Mouse (Mus musculus) urinary bladder, postnatal 10 days (tissue): ENCODE results near the gene Kdm2b.

Experiments used
- DNase-seq: peaks from one replicate; pipeline ENCODE4 v3.0.0; 2022; ENCODE audit warnings: low spot score

Gene Kdm2b

GRCm38 (mm10) chr5:122989551-122990330, at the start of gene Kdm2b:
Gene Kdm2b, minus strand, starts transcription at chr5:122989823.
- DNase-seq = no peak

DNA sequence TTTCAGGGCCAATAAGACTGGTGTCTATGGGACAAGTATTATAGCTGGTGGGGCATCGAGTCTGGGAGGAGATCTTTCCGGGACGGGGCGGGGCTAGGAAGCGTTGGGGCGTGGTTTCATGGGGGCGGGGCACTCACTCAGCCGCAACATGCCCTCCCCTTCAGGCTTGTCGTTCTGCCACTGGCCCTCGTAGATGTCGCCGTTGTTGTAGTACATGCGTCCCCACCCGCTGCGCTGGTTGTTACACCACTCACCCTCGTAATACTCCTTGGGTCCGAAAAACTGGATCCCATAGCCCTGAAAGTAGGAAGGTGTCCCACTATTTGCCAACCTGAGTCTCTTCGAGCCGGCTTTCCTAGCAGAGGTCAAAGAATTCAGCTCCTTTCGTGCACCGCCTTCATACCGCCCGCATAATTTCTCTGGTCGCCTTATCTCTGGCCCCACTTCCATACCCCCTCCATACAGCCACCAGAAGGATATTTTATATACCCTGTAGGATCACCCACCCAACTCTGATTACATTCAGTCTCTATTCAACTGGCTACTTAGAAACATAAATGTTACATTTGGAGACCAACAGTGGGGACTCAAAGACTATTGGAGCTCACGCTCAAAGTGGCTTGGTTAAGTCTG, 49.6 kb upstream of the Kdm2b start:
- no peak for DNase-seq

DNA sequence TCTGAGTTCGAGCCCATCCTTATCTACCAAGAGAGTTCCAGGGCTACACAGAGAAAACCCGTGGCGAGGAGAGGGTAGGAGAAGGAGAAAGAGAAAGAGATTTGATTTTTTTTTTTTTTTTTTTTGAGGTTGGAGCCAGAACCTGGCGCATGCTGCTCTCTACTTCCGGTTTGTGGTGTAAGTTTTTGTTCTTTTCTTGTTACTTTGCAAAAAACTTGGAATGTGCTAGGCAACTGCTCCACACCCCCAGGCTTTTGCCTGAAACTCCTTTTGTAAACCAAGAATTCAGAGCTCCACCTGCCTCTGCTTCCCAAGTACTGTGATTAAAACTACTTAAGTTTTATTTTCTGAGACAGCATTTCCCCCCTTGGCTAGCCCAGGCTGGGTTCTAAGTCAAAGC, 48.5 kb upstream of the Kdm2b start:
- no peak for DNase-seq

DNA sequence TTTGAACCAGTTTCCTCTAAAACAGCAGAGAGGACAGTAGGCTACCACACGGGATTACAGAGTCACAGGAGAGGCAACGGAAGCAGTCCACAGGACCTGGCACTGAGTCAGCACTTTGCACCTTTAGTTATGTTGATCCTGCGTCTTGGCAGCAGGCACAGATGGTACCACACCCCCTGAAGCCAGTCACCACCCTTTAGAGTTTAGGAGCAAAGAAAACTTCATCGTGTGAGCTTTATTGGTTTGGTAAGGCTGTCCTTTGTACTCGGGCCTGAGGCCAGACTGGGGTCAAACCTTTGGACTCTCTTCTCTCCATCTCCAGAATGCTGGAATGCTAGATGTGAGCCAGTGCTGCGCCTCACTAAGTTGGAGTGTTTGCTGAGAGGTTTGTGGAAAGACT, 45.9 kb upstream of the Kdm2b start:
- no peak for DNase-seq

- DNase-seq = no peak
Observed at GRCm38 (mm10) chr5:123035089-123035488, 45.5 kb upstream of the Kdm2b start.

- DNase-seq = no peak
Observed at GRCm38 (mm10) chr5:123033646-123034160, 44.1 kb upstream of the Kdm2b start.

DNA sequence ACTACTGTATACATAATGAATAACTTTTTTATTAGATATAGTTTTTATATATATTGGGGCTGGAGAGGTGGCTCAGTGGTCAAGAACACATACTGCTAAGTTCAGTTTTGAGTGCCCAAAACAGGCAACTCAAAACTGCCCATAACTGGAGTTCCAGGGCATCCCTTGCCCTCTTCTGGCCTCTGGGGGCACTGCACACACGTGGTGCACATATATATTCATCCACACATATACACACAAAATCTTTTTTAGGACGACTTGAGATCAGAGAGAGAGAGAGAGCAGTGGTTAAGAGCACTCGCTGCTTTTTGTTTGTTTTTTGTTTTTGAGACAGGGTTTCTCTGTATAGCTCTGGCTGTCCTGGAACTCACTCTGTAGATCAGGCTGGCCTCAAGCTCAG, 41.7 kb upstream of the Kdm2b start:
- no peak for DNase-seq

GRCm38 (mm10) chr5:123029729-123030128, 40.1 kb upstream of the Kdm2b start:
- DNase-seq = no peak

GRCm38 (mm10) chr5:123027436-123027835, 37.8 kb upstream of the Kdm2b start:
- no peak for DNase-seq

DNA sequence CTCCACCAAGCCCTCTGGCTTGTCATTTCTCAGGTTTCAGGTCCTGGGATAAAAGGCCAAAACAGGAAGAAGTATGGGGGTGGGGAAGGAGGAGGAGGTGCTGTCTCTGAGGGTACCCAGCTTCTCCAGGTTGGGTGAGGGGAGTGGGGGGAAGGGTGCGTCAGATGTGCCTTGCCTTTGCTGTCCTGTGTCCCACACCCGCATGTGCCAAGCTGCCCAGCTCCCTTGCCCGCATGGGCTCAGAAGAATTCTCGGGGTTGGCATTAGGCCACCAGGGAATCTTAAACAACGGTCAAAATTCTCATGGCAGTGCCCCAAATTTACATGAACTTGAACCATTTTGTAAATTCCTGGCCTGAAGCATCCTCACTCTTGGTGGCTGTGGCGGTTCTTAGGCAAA, 36.8 kb upstream of the Kdm2b start:
- DNase-seq = no peak

- no peak for DNase-seq
Observed at GRCm38 (mm10) chr5:123024965-123025573, 35.4 kb upstream of the Kdm2b start.

DNA sequence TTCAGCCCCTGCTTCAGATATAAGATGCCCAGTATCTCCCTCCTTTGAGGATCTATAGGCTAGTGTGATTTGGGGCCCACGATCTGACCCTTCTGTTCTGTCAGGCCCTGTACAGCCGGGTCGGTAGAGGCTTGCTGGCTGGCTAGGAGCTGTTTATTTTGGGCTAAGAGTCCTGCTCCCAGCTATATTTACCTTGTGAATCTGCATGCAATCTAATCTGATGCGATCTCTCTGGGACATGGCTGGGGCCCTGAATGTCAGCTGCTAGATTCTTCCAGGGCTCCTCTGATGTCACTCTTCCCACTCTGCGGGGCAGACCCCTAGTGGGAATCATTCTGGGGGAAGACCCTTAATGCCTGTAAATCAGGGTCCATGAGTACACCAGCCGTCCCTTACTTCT, 34.7 kb upstream of the Kdm2b start:
- no peak for DNase-seq

DNA sequence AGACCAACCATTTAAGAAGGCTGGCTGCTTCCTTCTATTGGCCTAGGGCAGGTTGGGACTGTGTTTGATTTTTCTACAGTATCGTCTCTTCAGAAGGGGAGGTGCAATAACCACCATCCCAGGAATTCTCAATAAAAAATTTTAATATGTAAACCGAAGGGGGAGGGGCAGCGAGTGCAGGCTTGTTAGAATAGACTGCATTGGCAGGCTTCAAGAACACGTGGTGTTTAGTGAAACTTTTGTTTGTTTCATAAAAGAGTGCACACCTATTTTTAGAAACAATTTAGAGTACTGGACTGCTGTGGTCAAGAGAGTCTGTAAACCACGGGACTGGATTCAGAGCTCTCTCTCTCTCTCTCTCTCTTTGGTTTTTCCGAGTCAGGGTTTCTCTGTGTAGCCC, 33.4 kb upstream of the Kdm2b start:
- no peak for DNase-seq

DNA sequence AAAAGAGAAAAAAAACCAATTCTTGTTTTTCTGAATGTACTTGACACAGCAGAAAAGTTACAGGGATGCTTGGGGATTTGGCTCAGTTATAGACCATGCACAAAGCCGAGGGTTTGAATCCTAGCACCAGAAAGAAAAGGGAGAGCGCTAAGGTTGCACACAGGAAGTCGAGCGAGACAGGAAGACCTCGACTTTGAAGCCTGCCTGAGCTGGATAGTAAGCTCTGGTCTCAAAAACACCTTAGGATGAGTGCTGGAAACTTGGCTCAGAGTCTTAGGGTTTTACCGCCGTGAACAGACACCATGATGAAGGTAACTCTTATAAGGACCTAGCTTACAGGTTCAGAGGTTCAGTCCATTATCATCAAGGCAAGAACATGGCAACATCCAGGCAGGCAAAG, 31.8 kb upstream of the Kdm2b start:
- no peak for DNase-seq

DNA sequence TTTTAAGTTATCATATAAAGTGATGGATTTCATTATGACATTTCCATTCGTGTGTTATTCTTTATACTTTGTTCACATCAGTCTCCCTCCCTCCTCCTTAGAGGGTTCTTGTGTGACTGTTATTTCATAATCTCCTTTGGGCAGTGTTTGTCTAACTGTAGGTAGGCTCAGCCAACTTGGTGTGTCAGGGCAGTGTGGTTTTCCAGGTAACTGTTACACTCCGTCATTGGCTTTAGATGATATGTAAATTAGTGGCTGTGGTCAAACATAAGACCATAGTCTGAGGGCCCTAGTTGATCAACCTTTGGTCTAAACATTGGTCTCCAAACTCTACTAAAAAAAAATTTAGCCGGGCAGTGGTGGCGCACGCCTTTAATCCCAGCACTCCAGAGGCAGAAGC, 30.8 kb upstream of the Kdm2b start:
- no peak for DNase-seq

- DNase-seq = no peak
Observed at GRCm38 (mm10) chr5:123019336-123020016, 29.9 kb upstream of the Kdm2b start.

- no peak for DNase-seq
Observed at GRCm38 (mm10) chr5:123017504-123017903, 27.9 kb upstream of the Kdm2b start.

DNA sequence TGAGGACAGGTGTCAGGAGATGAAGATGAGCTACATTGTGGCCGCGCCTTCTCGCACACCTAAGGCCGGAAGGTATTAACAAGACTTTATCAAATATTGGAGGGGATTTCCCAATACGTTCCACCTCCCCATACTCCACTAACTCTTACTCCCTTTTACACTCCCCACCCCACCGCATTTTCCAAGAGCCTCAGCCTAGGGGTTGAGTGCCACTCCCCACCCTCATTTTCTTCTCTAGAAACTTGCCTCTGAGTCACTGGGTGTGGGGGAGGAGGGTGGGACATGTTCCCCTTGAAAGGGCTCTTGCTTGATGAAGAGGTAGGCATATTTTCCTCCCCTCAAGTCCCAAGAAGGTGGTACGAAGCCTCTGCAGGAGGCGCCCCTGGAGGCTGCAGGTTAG, 26.3 kb upstream of the Kdm2b start:
- DNase-seq = no peak

- peak; percentile 92 for DNase-seq
Observed at GRCm38 (mm10) chr5:123014753-123015701, 25.4 kb upstream of the Kdm2b start, which contains the start of gene Orai1. Gene Orai1, plus strand, starts transcription at chr5:123015074.

GRCm38 (mm10) chr5:123013599-123014315, 24.1 kb upstream of the Kdm2b start:
- no peak for DNase-seq

DNA sequence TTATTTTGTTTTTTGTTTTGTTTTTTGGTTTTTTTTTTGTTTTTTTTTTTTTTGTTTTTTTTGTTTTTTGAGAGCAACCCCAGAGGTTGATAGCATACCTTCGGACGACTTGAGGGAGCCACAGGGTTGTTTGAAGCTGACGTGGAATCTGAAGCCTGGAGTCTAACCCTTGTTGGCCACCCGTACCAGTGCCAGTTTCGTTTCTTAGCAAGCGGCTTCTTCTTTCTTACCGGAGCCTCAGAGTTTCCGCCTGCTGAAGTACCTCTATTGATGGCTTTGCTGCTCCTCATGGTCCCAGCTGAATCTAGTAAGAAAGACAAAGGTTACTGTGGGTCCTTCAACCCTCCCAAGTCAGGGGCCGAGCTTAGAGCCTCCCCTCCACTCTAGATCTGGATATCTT, 22.1 kb upstream of the Kdm2b start:
- DNase-seq = no peak
